Mouse (Mus musculus): ENCODE measurements around the gene Cela2a. TPM values are rescaled to one million over a fixed set of nuclear protein-coding genes. Genes with fewer than 3 reads are reported as not detected.

Cela2a gene
- total and polyA plus RNA-seq, 3 experiments = 0.30 to 2.6 (median 0.43) TPM

- TF ChIP-seq MEF2A (IDR thresholded peaks at IDR 0.05; ENCODE audit: borderline replicate concordance, low read depth, low read length) (no peak), ELF1 (IDR thresholded peaks at IDR 0.05; ENCODE audit: low read depth, low read length) (no peak), CHD1 (IDR thresholded peaks at IDR 0.05; ENCODE audit: low read depth, low read length) (no peak), GABPA (IDR thresholded peaks at IDR 0.05; ENCODE audit: insufficient replicate concordance, low read depth, low read length) (no peak), NRF1 (IDR thresholded peaks at IDR 0.05; ENCODE audit: low read depth, low read length) (no peak), TCF12 (IDR thresholded peaks at IDR 0.05; ENCODE audit: low read depth, low read length) (no peak), ZNF384 (IDR thresholded peaks at IDR 0.05; ENCODE audit: low read depth, low read length) (no peak), RAD21 (IDR thresholded peaks at IDR 0.05; ENCODE audit: low read depth, low read length) (peak; percentile 6), MAFK (IDR thresholded peaks at IDR 0.05; ENCODE audit: insufficient replicate concordance, low read length) (no peak), HCFC1 (IDR thresholded peaks at IDR 0.05; ENCODE audit: low read depth, low read length) (no peak), CTCF (conservative IDR thresholded peaks at IDR 0.05 in 1 of 2, IDR thresholded peaks at IDR 0.05 in 1 of 2; ENCODE audit: low read depth in 2 of 2, low read length in 2 of 2) (0 out of 4 replicates have a peak, but pooled peaks of 1 of the 2 experiments have one; percentile 11)
- Histone ChIP-seq H3K9ac (ENCODE audit: insufficient read depth, low read depth) (no peak overlapping the region), H3K4me2 (ENCODE audit: insufficient read depth, low read depth, poor library complexity, severe bottlenecking) (no peak overlapping the region), H3K4me1 (ENCODE audit: control insufficient read depth in 1 of 2, insufficient read depth in 2 of 2) (peaks cover 6 to 35% of the 10 kb centered on the region in 2 experiments), H3K4me3 (replicated peaks in 1 of 3; ENCODE audit: low read depth in 2 of 3, low read length in 2 of 3, poor library complexity in 1 of 3) (no peak overlapping the region), H3K9me3 (replicated peaks; ENCODE audit: low read length) (no peaks in the 10 kb centered on the region), H3K36me3 (replicated peaks in 1 of 2; ENCODE audit: control insufficient read depth in 1 of 2, insufficient read depth in 1 of 2, low read length in 1 of 2) (peaks cover 48 to 73% of the 10 kb centered on the region in 2 experiments), H3K27ac (ENCODE audit: insufficient read depth, low read depth) (no peak overlapping the region), H3K79me2 (replicated peaks; ENCODE audit: control insufficient read depth, extremely low read depth, insufficient read depth, poor library complexity, severe bottlenecking) (no peaks in the 10 kb centered on the region), H3K27me3 (replicated peaks) (no peaks in the 10 kb centered on the region)
- DNase-seq (ENCODE audit: extremely low read depth) = no peak
- in situ Hi-C loops (cut with MboI; ENCODE audit: low pct_ligation_motif_present, low pct_unique_long_range_greater_than_20kb, low sequenced_read_pairs) = no loop called here
- dilution Hi-C loops (cut with MboI; ENCODE audit: extremely low pct_ligation_motif_present, extremely low pct_unique_long_range_greater_than_20kb, low sequenced_read_pairs) = no loop called here
Measured at GRCm38 (mm10) chr4:141784835-141785234, 41.1 kb downstream of the Cela2a start.

GRCm38 (mm10) chr4:141781201-141781985 lies 44.6 kb downstream of the Cela2a start:
- no peak for DNase-seq (ENCODE audit: extremely low read depth)
- dilution Hi-C loops (cut with MboI; ENCODE audit: extremely low pct_ligation_motif_present, extremely low pct_unique_long_range_greater_than_20kb, low sequenced_read_pairs) = no loop called here
- H3K27ac ChIP-seq (ENCODE audit: insufficient read depth, low read depth) = no peak overlapping the region
- peaks cover 5 to 17% of the 10 kb centered on the region in 2 experiments for H3K4me1 ChIP-seq (ENCODE audit: control insufficient read depth in 1 of 2, insufficient read depth in 2 of 2)
- TF ChIP-seq ELF1 (IDR thresholded peaks at IDR 0.05; ENCODE audit: low read depth, low read length) (no peak), SMC3 (IDR thresholded peaks at IDR 0.05; ENCODE audit: low read depth, low read length) (no peak), SIN3A (IDR thresholded peaks at IDR 0.05; ENCODE audit: low read length) (no peak), MAFK (IDR thresholded peaks at IDR 0.05; ENCODE audit: insufficient replicate concordance, low read length) (no peak), TCF12 (IDR thresholded peaks at IDR 0.05; ENCODE audit: low read depth, low read length) (no peak), NELFE (IDR thresholded peaks at IDR 0.05; ENCODE audit: low read depth, low read length) (no peak), NRF1 (IDR thresholded peaks at IDR 0.05; ENCODE audit: low read depth, low read length) (no peak), IRF4 (IDR thresholded peaks at IDR 0.05; ENCODE audit: low read depth, low read length) (no peak), JUN (IDR thresholded peaks at IDR 0.05; ENCODE audit: insufficient read depth, low read depth, low read length) (no peak), POLR2AphosphoS2 (IDR thresholded peaks at IDR 0.05; ENCODE audit: low read depth, low read length) (no peak), CHD1 (IDR thresholded peaks at IDR 0.05; ENCODE audit: low read depth, low read length) (no peak), BHLHE40 (IDR thresholded peaks at IDR 0.05; ENCODE audit: low read depth, low read length) (no peak), RAD21 (IDR thresholded peaks at IDR 0.05; ENCODE audit: low read depth, low read length) (no peak), MXI1 (IDR thresholded peaks at IDR 0.05; ENCODE audit: low read depth, low read length) (no peak), PAX5 (IDR thresholded peaks at IDR 0.05; ENCODE audit: low read length) (no peak), ZMIZ1 (IDR thresholded peaks at IDR 0.05; ENCODE audit: low read depth, low read length) (no peak), MAZ (IDR thresholded peaks at IDR 0.05; ENCODE audit: low read depth, low read length) (no peak), HCFC1 (IDR thresholded peaks at IDR 0.05; ENCODE audit: low read depth, low read length) (no peak)
- H3K79me2 ChIP-seq (replicated peaks; ENCODE audit: control insufficient read depth, extremely low read depth, insufficient read depth, poor library complexity, severe bottlenecking) = no peaks in the 10 kb centered on the region
- no peaks in the 10 kb centered on the region for H3K27me3 ChIP-seq (replicated peaks)
- H3K4me2 ChIP-seq (ENCODE audit: insufficient read depth, low read depth, poor library complexity, severe bottlenecking) = no peak overlapping the region
- in situ Hi-C loops (cut with MboI; ENCODE audit: low pct_ligation_motif_present, low pct_unique_long_range_greater_than_20kb, low sequenced_read_pairs) = no loop called here
- H3K9me3 ChIP-seq (replicated peaks; ENCODE audit: low read length) = no peaks in the 10 kb centered on the region
- H3K4me3 ChIP-seq (replicated peaks in 1 of 3; ENCODE audit: low read depth in 2 of 3, low read length in 2 of 3, poor library complexity in 1 of 3) = no peak overlapping the region
- H3K36me3 ChIP-seq (replicated peaks in 1 of 2; ENCODE audit: control insufficient read depth in 1 of 2, insufficient read depth in 1 of 2, low read length in 1 of 2) = peaks cover 55 to 86% of the 10 kb centered on the region in 2 experiments
- no peak overlapping the region for H3K9ac ChIP-seq (ENCODE audit: insufficient read depth, low read depth)
